Mouse (Mus musculus): ENCODE data around the gene Zfr.

DNA sequence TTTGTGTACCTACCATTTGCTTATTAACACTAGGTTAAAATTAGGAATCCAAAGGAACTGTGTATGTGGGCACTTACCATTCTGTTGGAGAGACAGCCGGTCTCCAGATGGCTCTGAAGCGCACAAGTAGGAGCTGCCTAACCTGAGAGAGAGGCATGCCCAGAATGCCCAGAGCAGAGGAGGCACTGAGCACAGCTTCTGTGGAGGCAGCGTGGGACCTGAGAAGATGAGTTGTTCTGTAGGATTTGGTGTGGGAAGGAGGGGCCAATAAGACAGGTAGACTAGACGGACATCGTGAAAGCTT, 97.7 kb downstream of the Zfr start:
- no peak for TF ChIP-seq CTCF (IDR thresholded peaks at IDR 0.05; ENCODE audit: low read depth, low read length)
- no peak for TF ChIP-seq GATA1 (IDR thresholded peaks at IDR 0.05; ENCODE audit: borderline replicate concordance, low read length)
- TF ChIP-seq POLR2AphosphoS5 (IDR thresholded peaks at IDR 0.05; ENCODE audit: insufficient replicate concordance, low read depth, low read length) = no peak
- no peak for TF ChIP-seq GATA2 (IDR thresholded peaks at IDR 0.05; ENCODE audit: borderline replicate concordance, low read depth, low read length)

All from G1E (cell line).